Mouse (Mus musculus) E14TG2a.4 (cell line): ENCODE data around the gene Tst.

Experiments used
- CTCF ChIP-seq: conservative IDR thresholded peaks from 2 replicates; pipeline ENCODE4 v1.5.1; 2014; ENCODE audit warnings: low read length
- NANOG ChIP-seq: IDR thresholded peaks from 2 replicates; pipeline ENCODE4 v1.6.1; 2014; ENCODE audit warnings: borderline replicate concordance, low read length, mixed read lengths
- POU5F1 ChIP-seq: IDR thresholded peaks from 2 replicates; pipeline ENCODE4 v1.6.1; 2014; ENCODE audit warnings: low read length, borderline replicate concordance

GRCm38 (mm10) chr15:78437237-78438017 lies 31.7 kb upstream of the Tst start:
- TF ChIP-seq CTCF (no peak), NANOG (no peak), POU5F1 (no peak)
